Mouse (Mus musculus): ENCODE results near the gene Stxbp5.
"Not testable (repeated sequence)": the region's sequence is repeated elsewhere in the genome, so short reads cannot be mapped to it uniquely, and the experiment has no call there.

Gene Stxbp5

GRCm38 (mm10) chr10:9901071-9901696 is at the start of gene Stxbp5:
Stxbp5 (minus strand) TSS chr10:9901079.
- peak; percentile 45 for DNase-seq (ENCODE audit: low read depth, low spot score)

- DNase-seq (ENCODE audit: low read depth, low spot score) = no peak
These were observed 11.5 kb upstream of the Stxbp5 start for GRCm38 (mm10) chr10:9912395-9912794.

GRCm38 (mm10) chr10:9907919-9908502 is 7.1 kb upstream of the Stxbp5 start:
- no peak for DNase-seq (ENCODE audit: low read depth, low spot score)

- DNase-seq (ENCODE audit: low read depth, low spot score) = no peak
These were observed 6.6 kb upstream of the Stxbp5 start for GRCm38 (mm10) chr10:9907519-9907918.

- DNase-seq (ENCODE audit: low read depth, low spot score) = no peak
These were observed 5.3 kb upstream of the Stxbp5 start for GRCm38 (mm10) chr10:9906185-9906584.

- DNase-seq (ENCODE audit: low read depth, low spot score) = peak; percentile 94
These were observed 889 bp upstream of the Stxbp5 start for GRCm38 (mm10) chr10:9901697-9902239.

- DNase-seq (ENCODE audit: low read depth, low spot score) = peak; percentile 34
These were observed 386 bp downstream of the Stxbp5 start for GRCm38 (mm10) chr10:9900315-9901070.

- no peak for DNase-seq (ENCODE audit: low read depth, low spot score)
These were observed 1.1 kb downstream of the Stxbp5 start for GRCm38 (mm10) chr10:9899816-9900215.

GRCm38 (mm10) chr10:9899086-9899485 is 1.8 kb downstream of the Stxbp5 start:
- no peak for DNase-seq (ENCODE audit: low read depth, low spot score)

- DNase-seq (ENCODE audit: low read depth, low spot score) = no peak
These were observed 3.0 kb downstream of the Stxbp5 start for GRCm38 (mm10) chr10:9897852-9898251.

- no peak for DNase-seq (ENCODE audit: low read depth, low spot score)
These were observed 7.3 kb downstream of the Stxbp5 start for GRCm38 (mm10) chr10:9893562-9893961.

- no peak for DNase-seq (ENCODE audit: low read depth, low spot score)
These were observed 11.2 kb downstream of the Stxbp5 start for GRCm38 (mm10) chr10:9889651-9890050.

GRCm38 (mm10) chr10:9888655-9889054 is 12.2 kb downstream of the Stxbp5 start:
- DNase-seq (ENCODE audit: low read depth, low spot score) = no peak

- not testable (repeated sequence) for DNase-seq (ENCODE audit: low read depth, low spot score)
These were observed 19.0 kb downstream of the Stxbp5 start for GRCm38 (mm10) chr10:9881781-9882320.

- DNase-seq (ENCODE audit: low read depth, low spot score) = no peak
These were observed 20.7 kb downstream of the Stxbp5 start for GRCm38 (mm10) chr10:9880070-9880728.

GRCm38 (mm10) chr10:9878821-9879489 is 21.9 kb downstream of the Stxbp5 start:
- DNase-seq (ENCODE audit: low read depth, low spot score) = no peak

- no peak for DNase-seq (ENCODE audit: low read depth, low spot score)
These were observed 25.0 kb downstream of the Stxbp5 start for GRCm38 (mm10) chr10:9875905-9876304.

- DNase-seq (ENCODE audit: low read depth, low spot score) = peak; percentile 17
These were observed 28.7 kb downstream of the Stxbp5 start for GRCm38 (mm10) chr10:9872143-9872542.

- no peak for DNase-seq (ENCODE audit: low read depth, low spot score)
These were observed 33.9 kb downstream of the Stxbp5 start for GRCm38 (mm10) chr10:9866793-9867579.

GRCm38 (mm10) chr10:9860022-9860421 is 40.9 kb downstream of the Stxbp5 start:
- no peak for DNase-seq (ENCODE audit: low read depth, low spot score)

All from ES-CJ7 (cell line).